Mouse (Mus musculus): ENCODE measurements around the gene 4930539E08Rik.

Gene 4930539E08Rik

DNA sequence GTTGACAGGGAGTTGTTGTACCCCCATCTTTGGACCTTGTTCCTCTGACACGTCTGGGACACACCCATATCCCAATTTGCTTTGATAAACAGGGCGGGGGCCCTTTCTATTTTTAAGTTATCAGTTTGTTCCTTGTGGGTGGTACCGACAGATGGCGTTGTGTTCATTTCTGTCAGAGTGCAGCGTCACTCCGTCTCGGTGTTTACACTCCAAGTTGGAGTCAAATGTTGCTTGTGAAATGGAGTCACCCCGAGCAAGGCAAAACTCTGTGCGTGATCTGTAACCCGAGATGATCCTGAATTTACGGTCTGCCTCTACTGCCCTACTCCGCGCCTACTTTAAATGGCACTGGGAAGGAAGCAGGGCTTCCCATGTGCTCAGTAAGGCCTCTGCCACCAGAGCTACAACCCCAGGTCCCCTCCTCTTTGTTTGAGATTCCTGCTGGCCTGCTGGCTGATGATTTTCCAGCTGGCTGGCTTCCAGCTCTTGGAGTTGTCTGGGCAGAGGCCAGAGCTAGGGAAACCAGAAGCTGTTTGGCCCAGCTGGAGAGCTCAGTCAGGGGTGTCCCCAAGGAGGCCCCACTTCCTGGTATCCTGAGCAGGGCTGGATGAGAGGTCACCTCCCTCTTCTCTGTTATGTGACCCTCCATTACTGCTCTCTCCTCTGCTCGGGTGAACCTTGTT, 15.4 kb upstream of the 4930539E08Rik start:
- peak; percentile 83 to 88 for DNase-seq (ENCODE audit: low spot score in 2 of 2)

DNA sequence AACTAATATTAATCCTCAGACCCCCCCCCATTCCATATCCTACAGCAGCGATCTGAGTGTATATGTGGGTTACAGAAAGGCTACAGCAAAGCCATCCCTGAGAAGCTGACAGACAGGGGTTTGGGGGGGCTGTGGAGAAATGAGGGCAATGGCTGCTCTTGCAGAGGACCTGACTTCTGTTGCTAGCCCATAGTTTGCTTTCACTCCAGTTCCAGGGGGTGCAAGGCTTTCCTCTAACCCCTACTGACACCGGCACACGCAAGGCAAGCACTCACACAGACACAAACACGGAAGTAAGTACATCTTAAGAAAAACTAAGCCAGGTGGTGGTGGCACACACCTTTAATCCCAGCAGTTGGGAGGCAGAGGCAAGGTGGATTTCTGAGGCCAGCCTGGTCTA, 14.2 kb upstream of the 4930539E08Rik start:
- peak in 1 of 2 experiments; percentile 61 for DNase-seq (ENCODE audit: low spot score in 2 of 2)

DNA sequence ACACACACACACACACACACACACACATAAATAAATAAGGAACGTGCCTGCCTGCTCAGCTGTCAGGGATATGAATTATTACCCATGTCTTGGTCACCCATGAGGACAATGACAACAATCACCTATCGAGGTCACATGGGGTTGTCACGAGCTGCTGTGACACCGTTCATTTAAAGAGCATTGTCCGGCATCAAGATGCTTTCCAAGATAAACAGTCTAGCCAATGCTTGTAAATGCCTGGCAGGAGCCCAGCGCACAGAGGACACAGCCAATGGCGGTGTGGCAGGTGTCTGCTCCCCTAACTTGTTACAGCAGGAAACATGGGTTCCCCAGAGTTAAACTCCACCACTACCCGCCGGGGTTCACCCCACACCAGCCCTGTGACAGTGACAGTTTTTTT, 12.9 kb upstream of the 4930539E08Rik start:
- DNase-seq (ENCODE audit: low spot score in 2 of 2): peak in 1 of 2 experiments; percentile 59

DNA sequence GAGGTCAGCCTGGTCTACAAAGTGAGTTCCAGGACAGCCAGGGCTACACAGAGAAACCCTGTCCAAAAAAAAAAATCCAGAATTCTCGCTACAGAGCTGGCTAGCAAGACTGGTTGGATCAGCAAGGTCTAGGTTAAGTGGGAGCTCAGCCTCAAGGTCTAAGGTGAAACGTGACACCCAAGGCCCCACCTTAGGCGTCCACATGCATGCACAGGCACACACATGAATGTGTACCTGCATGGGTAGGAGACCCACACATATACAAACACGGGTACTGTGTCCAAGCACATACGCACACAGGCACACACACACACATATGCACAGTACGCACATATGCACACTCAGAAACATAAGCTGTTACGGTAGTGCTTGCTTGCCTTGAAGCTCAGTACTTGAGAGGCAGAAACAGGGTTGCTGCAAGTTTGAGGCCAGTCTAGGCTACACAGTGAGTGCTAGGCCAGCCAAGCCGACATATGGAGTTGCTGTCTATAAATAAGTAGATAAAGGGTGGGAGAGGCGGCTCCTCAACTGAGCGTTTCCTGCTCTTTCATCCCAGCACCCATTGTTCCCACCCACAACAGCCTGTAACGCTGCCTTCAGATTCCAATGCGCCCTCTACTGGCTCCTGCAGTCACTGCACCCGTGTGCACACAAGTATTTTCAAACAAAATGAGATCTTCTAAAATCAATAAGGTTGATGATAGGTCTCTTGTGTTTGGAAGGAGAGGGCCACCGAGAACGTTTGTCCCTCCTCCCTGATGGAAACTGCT, 11.9 kb upstream of the 4930539E08Rik start:
- DNase-seq (ENCODE audit: low spot score in 2 of 2): peak; percentile 65 to 86

DNA sequence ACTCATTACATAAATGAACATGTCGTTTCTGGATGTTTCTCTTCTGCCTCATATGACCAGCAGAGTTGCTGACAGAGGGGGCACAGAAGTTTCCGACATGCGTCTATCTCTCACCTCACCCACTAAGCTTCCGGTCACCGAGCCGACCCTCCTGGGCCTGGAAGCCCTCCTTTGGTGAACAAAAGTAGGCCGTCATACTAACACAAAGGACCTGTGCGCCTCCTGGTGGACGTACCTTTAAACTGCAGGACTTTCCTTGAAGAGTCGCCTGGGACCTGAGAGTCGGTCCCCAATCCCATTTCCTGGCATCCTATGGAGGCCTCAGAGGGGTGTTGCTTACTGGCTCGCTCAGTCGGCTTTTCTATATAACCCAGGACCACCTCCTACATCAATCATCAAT, 11.3 kb upstream of the 4930539E08Rik start:
- DNase-seq (ENCODE audit: low spot score in 2 of 2): peak; percentile 78 to 91

DNA sequence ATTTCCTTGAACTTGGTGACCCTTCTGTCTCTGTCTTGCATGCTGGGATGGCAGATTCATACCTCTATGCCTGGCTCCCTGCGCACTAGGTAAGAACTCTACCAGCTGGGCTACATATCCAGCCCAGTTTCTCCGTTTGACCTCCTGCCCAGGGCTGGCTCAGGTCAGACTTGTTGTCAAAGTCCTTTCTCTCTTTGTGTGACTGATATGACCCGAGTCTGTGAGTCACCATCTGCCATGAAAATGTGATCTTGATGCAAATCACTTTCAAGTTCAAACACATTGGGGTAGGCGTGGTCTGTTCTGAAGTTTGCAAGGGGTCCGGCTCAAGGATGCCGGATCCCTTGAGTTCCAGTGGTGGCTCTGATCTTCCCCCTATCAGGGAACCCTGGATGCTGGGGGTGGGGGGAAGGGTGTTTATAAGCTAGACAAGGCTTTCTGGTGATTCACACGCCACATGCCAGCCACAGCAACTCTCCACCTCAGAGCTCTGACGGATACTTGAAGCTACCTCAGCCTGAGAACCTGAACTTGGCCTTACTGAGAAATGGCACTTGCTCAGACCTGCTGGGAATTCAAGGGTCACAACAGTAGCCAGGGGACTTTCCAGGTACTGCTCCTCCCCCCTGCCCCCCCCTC, 10.0 kb upstream of the 4930539E08Rik start:
- DNase-seq (ENCODE audit: low spot score in 2 of 2): peak in 1 of 2 experiments; percentile 50

DNA sequence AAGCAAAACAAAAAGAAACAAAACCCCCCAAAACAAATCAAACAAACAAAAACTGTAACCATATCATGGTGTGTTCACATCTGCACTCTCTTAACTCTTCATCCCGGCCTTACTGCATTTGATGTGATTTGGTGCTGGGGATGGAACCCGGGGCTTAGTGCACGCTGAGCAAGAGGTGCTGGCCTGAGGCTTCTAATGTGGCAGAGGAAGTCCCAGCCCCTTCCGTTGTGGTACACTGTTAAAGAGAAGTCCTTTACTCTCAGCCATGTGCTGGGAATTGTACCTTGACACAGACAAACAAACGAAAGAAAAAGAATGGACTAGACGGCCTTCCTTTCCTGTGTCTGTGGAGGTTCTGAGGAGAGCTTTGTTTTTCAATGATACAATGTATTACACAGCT, 7.0 kb upstream of the 4930539E08Rik start:
- DNase-seq (ENCODE audit: low spot score in 2 of 2): no peak

GRCm38 (mm10) chr17:28921086-28921485, 6.0 kb upstream of the 4930539E08Rik start:
- no peak for DNase-seq (ENCODE audit: low spot score in 2 of 2)

DNA sequence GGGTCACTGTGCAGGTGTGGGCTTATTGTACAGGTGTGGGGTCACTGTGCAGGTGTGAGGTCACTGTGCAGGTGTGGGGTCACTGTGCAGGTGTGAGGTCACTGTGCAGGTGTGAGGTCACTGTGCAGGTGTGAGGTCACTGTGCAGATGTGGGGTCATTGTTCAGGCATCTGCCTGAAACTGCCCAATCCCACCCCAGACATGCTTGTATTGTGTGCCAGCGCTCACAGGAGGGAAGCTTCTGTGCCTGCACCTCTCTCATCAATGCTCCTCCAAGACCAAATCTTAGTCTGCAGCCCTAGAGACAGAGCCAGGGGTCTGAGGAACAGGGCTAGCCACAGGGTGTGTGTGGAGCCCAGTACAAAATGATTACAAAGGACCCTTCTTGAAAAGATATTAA, 1.4 kb upstream of the 4930539E08Rik start:
- no peak for DNase-seq (ENCODE audit: low spot score in 2 of 2)

GRCm38 (mm10) chr17:28913940-28914339, 1.2 kb downstream of the 4930539E08Rik start:
- DNase-seq (ENCODE audit: low spot score in 2 of 2): no peak

DNA sequence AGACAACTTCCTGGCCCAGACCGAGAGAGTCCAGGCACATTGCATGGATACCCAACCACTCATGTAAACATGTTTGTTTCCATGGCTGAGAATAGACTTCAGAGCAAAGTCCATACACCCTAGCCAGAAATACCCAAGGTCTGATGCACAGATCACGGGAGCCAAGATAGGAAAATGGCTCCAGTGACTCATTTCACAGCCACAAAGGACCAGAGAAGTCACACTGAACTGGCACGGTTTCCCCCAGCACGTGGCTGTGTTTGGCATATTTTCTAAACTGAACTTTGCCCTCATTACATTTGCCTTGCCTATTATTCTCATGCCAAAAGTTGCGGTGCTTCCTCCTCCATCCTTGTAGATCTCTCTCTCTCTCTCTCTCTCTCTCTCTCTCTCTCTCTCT, 1.9 kb downstream of the 4930539E08Rik start:
- DNase-seq (ENCODE audit: low spot score in 2 of 2): no peak

DNA sequence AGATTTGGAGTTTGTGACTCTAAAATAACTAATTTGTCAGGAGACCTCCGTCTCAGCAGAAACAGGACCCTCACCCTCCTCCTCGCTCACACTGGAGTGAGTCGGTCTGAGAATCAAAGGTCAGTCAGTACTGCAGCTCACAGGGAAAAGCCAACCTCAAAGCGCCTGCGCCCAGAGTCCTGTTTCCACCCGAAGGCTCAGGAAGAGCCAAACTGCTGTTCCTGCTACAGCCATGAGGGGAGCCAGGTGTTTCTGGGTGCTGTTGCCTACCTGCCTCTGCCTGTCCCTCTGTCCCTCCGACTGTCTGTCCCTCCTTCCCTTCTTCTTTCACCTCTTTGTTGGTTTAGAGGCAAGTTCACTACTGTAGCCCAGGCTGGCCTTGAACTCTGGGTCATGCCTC, 5.0 kb downstream of the 4930539E08Rik start:
- DNase-seq (ENCODE audit: low spot score in 2 of 2): no peak

DNA sequence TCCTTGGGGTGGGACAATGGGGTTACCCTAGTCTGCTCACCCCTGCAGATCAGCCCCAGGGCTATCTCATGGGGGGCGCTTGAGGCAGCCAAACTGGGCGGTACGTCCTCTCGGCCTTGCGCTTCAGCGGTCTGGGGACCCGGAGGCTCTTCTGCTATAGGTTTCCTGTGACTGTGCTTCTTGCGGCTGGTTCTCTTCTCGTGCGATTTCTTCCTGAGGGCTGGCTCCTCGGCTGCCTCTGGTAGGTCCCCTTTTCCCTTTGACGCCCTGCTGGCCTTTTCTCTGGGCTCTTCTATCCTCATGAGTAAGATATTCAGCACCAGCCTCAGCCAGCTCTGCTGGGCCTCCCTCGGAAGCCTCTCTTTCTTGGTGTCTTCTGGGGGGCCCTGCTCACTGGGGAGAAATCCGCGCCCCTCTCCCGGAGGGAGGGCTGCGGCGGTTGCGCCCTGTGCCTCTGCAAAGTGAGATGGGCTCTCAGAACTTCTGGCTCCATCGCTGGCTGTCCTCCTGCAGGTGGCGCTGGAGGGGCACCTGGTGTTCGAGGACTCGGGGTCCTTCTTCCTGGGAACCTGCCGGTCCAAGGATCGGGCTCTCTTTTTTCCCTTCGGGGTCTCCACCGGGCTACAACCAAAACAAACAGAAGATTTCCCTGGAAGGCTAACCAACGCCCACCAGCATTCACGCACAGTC, 5.7 kb downstream of the 4930539E08Rik start:
- peak; percentile 52 to 81 for DNase-seq (ENCODE audit: low spot score in 2 of 2)

- no peak for DNase-seq (ENCODE audit: low spot score in 2 of 2)
Observed at GRCm38 (mm10) chr17:28907959-28908358, 7.2 kb downstream of the 4930539E08Rik start.

- no peak for DNase-seq (ENCODE audit: low spot score in 2 of 2)
Observed at GRCm38 (mm10) chr17:28905377-28905916, 9.7 kb downstream of the 4930539E08Rik start.

GRCm38 (mm10) chr17:28904546-28905376, 10.4 kb downstream of the 4930539E08Rik start:
- peak; percentile 69 to 91 for DNase-seq (ENCODE audit: low spot score in 2 of 2)

DNA sequence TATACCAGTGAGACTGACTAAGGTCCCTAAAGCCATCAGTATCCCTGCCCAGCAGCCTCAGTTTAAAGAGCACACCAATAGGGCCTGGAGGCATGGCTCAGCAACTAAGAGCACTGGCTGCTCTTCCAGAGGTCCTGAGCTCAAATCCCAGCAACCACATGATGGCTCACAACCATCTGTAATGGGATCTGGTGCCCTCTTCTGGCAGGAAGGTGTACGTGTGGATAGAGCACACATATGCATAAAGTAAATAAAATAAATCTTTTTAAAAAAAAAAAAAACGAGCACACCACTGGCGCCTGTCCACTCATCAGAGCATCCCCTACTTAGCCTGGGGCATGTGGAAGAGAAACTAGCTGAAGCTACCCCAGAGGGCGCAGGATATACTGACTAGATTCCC, 13.6 kb downstream of the 4930539E08Rik start:
- DNase-seq (ENCODE audit: low spot score in 2 of 2): no peak

- no peak for DNase-seq (ENCODE audit: low spot score in 2 of 2)
Observed at GRCm38 (mm10) chr17:28899427-28899826, 15.7 kb downstream of the 4930539E08Rik start.

DNA sequence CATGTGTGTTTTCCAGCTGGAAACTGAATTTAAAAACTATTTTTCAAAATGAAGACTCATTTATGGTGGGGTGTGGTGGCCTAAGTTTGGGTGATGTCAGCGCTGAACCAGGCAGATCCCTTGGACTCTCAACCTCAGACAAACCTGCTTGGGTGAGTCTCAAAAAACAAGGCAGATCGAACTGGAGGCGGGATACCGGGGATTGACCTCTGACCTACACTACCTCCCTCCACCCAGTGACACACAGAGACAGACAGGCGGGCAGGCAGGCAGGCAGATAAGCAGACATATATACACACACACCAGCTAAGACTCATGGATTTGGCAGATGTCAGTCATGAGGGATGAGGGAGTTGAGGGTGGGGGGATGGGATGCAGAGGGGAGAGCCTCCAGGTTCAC, 16.9 kb downstream of the 4930539E08Rik start:
- DNase-seq (ENCODE audit: low spot score in 2 of 2): no peak

GRCm38 (mm10) chr17:28897817-28898216, 17.3 kb downstream of the 4930539E08Rik start:
- DNase-seq (ENCODE audit: low spot score in 2 of 2): no peak
